Mouse (Mus musculus): ENCODE measurements around the gene Yif1b.
A peak's percentile ranks its signal among the peaks of the same experiment; 100 is the strongest.
"Not testable (repeated sequence)": the region's sequence is repeated elsewhere in the genome, so short reads cannot be mapped to it uniquely, and the experiment has no call there.

The Yif1b gene

GRCm38 (mm10) chr7:29238019-29238967 is at the start of gene Yif1b:
Gene Yif1b, plus strand, starts transcription at chr7:29238329.
- peak; percentile 98 for DNase-seq (ENCODE audit: low read depth)

DNA sequence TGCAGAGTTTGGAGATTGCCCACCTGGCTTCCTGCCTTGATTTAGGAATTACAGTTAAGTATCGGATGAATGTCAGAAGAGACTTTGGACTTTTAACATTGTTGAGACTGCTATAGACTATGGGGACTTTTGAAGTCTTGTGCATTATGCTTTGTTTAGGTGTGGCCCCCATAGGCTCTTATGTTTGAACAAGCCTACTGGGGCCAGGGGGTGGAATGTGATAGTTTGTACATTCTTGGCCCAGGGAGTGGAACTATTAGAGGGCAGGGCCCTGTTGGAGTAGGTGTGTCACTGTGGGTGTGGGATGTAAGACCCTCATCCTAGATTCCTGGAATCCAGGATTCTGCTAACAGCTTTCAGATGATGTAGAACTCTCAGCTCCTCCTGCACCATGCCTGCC is 43.9 kb upstream of the Yif1b start:
- not testable (repeated sequence) for DNase-seq (ENCODE audit: low read depth)

GRCm38 (mm10) chr7:29202577-29202976 is 35.6 kb upstream of the Yif1b start:
- DNase-seq (ENCODE audit: low read depth): no peak

GRCm38 (mm10) chr7:29211013-29211412 is 27.1 kb upstream of the Yif1b start:
- not testable (repeated sequence) for DNase-seq (ENCODE audit: low read depth)

DNA sequence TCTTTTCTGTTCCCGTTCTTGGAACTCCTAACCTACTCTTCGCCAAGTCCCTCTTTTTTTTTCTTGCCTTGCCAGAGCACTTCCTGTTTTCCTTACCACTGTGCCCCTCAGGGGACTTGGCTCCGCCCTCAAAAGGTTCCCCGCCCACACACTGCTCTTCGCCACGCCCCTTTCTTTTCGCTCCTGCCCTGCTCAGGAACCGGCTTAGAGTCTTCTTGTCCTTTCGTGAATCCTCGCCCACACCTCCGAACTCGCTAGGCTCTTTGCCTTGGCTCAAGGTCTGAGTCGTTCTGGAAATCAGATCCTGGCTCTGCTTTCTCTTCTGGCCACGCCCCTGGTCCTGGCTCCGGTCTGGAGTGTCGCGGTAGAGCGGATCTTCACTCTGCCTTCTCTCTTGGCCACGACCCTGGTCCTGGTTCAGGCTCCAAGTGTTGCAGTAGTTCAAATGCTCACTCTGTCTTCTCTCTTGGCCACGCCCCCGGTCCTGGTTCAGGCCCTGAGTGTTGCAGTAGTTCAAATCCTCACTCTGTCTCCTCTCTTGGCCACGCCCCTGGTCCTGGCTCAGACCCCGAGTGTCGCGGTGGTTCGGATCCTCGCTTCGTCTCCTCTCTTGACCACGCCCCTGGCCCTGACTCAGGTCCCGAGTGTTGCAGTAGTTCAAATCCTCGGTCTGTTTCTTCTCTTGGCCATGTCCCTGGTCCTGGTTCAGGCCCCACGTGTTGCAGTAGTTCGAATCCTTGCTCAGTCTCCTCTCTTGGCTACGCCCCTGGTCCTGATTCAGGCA is 26.5 kb upstream of the Yif1b start:
- DNase-seq (ENCODE audit: low read depth): peak; percentile 84

GRCm38 (mm10) chr7:29212199-29212765 is 25.8 kb upstream of the Yif1b start:
- DNase-seq (ENCODE audit: low read depth): no peak

- DNase-seq (ENCODE audit: low read depth): not testable (repeated sequence)
These were observed 25.2 kb upstream of the Yif1b start for GRCm38 (mm10) chr7:29212775-29213560.

- no peak for DNase-seq (ENCODE audit: low read depth)
These were observed 24.4 kb upstream of the Yif1b start, which contains the start of gene Catsperg1 for GRCm38 (mm10) chr7:29213675-29214082. Gene Catsperg1, minus strand, starts transcription at chr7:29214035.

DNA sequence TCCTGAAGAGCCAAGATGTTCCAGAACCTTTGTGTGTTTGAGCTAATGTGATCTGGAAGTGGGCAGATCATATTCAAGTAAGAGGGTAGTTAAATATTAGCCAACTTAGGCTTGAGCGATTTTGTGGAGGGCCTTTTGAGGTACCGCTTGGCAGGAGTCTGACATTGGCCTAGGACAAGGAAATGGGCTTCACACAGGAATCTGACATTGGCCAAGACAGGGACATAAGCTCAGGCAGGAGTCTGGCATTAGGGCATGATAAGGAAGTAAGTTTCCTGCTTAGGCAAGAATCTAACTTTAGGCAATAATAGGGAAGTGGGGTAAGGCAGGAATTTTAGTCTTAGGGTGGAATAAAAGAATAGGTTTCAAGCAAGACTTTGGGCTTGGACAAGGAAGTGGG is 23.9 kb upstream of the Yif1b start:
- DNase-seq (ENCODE audit: low read depth): no peak

GRCm38 (mm10) chr7:29214846-29215245 is 23.3 kb upstream of the Yif1b start:
- DNase-seq (ENCODE audit: low read depth): no peak

DNA sequence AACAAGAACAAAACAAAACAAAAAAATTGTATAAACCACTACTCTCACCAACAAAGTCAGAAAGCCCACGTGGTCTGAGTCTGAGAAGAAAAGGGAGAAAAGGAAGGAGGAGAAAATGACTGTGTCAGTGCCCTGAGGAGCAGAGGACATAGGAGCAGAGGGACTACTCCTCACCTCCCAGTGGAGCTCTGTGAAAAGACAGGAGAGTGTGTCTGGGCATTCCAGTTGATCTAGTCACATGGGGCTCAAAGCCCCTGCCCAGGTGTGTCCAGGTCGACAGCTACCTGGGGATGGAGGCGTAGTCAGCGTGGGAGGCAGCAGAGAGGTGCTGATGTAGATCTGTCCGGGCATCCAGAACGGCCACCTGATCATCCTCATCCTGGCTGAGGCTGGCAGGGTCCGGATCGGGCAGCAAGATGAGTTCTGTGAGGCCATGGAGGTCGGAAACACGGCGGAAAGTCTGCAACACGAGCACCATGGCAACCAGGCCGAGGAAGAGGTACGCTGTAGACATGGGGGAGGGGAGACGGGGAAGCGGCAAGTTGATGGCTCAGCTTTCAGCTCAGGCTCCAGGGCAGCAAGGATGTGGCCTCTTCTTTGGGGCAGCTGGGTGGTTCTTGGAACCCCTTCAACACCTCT is 13.3 kb upstream of the Yif1b start:
- no peak for DNase-seq (ENCODE audit: low read depth)

DNA sequence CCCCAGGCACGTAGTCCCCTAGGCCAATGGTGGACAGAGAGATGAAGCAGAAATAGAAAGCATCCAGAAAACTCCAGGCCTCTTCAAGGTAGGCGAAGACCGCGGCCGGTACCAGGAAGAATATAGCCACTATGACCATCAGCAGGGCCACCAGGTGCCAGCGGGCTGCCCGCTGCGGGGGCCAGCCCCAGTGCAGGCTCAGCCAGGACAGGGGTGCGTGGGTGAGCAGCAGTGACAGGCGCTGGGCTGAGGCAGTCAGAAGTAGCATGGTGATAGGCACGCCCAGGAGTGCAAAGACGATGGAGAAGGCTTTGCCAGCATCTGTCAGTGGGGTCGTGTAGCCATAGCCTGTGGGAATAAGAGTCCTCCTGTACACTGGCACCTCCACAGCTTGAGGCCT is 12.6 kb upstream of the Yif1b start:
- no peak for DNase-seq (ENCODE audit: low read depth)

DNA sequence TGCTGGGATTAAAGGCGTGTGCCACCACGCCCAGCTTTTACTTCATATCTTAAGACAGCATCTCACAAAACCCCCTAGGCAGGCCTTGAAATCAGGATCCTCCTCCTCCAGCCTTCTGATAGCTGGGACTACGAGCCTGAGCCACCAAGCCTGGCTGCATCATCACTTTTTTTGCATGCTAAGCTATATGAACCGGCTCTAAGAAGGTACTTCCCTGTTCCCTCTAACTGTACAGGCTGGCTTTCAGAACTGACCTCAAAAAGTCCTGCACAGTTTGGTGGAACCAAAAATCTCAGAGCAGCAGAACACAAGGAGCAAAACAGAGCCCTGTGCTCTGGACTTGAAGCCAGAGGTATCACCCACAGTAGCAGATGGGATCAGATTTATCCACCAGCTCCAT is 9.9 kb upstream of the Yif1b start:
- DNase-seq (ENCODE audit: low read depth): no peak

DNA sequence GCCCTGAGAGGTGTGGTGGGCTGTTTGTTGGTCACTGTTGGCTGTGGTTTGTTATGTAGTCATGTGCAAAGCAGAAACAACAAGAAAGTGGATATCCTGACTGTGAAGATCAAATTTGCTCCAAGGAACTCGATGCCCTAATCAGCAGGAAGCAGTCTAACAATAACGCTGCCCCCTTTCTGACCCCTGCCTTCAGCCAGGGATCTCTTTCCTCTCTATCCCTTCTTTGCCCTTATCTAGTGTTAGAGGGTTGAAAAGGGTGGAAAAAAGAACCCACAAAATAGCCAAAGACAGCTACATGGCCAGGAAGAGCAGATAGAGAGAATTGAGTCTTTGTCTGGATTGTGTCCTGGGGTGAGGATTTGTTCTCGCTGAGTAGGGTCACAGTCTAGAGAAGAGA is 7.6 kb upstream of the Yif1b start:
- DNase-seq (ENCODE audit: low read depth): no peak

- DNase-seq (ENCODE audit: low read depth): no peak
These were observed 6.6 kb upstream of the Yif1b start for GRCm38 (mm10) chr7:29231517-29231916.

- no peak for DNase-seq (ENCODE audit: low read depth)
These were observed 5.7 kb upstream of the Yif1b start, which contains the start of gene Kcnk6 for GRCm38 (mm10) chr7:29232247-29233013. Gene Kcnk6, minus strand, starts transcription at chr7:29232515.

- peak; percentile 46 for DNase-seq (ENCODE audit: low read depth)
These were observed 4.4 kb upstream of the Yif1b start for GRCm38 (mm10) chr7:29233745-29234144.

DNA sequence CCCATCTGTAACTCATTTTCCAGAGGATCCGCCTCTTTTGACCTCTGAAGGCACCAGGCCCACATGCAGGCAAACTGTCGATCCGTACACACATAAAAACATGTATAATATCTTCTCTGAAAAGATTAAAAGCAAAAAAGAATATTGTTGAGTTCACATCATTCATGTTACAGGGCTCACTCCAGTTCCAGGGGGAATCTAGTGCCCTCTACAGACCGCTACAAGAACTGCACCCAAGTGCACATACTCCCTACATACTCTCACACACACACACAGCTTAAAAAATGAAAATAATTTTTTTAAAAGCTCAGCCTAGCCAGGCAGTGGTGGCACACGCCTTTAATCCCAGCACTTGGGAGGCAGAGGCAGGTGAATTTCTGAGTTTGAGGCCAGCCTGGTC is 3.5 kb upstream of the Yif1b start:
- no peak for DNase-seq (ENCODE audit: low read depth)

DNA sequence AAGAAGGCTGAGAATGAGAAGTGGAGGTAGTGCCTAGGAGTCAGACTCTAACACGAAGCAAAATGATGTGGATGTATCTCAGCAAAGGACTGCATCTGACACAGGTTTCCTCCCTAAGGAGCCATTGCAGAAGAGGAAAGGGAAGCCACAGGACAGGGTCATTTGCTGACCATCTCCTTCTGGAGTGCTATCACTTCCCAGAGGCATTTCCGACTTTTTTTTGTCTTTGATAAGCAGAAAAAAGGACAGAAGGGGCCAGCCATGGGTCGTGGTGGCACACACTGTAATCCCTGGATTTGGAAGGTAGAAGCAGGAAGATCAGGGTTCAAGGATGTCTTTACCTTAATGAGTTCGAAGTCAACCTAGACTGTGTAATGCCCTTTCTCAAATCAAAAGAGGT is 1.5 kb upstream of the Yif1b start:
- DNase-seq (ENCODE audit: low read depth): no peak

- DNase-seq (ENCODE audit: low read depth): not testable (repeated sequence)
These were observed 533 bp upstream of the Yif1b start for GRCm38 (mm10) chr7:29237596-29237995.
